Mouse (Mus musculus) monocyte, adult 2 months (primary cell): ENCODE results near the gene Ccdc151.

Source experiments
- DNase-seq, 2 experiments: peaks; one replicate each; pipeline ENCODE4 v3.0.0; 2022; ENCODE audit warnings: low spot score in 2 of 2, low read depth in 1 of 2

The Ccdc151 gene

DNA sequence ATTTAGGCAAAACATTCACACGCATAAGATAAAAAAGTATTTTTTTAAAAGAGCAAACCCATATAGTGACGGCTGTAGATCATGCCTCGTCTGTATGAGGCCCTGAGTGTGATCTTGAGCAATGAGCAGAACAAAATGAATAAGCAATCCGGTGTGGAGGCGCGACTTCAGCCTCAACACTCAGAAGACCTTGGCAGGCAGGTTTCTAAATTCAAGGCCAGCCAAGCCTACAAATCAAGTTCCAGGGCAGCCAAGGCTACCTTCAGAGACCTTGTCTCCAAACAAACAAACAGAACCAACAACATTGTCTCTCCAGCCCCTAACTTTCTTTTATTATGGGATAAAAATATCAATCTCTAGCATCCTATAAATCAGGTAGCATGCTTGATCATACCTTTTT lies 2.1 kb downstream of the Ccdc151 start:
- DNase-seq = no peak

- no peak for DNase-seq
These were observed 6.1 kb downstream of the Ccdc151 start for GRCm38 (mm10) chr9:21996178-21996867.

- DNase-seq = no peak
These were observed 10.2 kb downstream of the Ccdc151 start for GRCm38 (mm10) chr9:21992227-21992626.

GRCm38 (mm10) chr9:21989230-21990110 lies 13.0 kb downstream of the Ccdc151 start, which contains the start of gene Rgl3:
Rgl3 (minus strand) TSS chr9:21989446.
- DNase-seq = no peak

GRCm38 (mm10) chr9:21988421-21989101 lies 13.9 kb downstream of the Ccdc151 start:
- no peak for DNase-seq

DNA sequence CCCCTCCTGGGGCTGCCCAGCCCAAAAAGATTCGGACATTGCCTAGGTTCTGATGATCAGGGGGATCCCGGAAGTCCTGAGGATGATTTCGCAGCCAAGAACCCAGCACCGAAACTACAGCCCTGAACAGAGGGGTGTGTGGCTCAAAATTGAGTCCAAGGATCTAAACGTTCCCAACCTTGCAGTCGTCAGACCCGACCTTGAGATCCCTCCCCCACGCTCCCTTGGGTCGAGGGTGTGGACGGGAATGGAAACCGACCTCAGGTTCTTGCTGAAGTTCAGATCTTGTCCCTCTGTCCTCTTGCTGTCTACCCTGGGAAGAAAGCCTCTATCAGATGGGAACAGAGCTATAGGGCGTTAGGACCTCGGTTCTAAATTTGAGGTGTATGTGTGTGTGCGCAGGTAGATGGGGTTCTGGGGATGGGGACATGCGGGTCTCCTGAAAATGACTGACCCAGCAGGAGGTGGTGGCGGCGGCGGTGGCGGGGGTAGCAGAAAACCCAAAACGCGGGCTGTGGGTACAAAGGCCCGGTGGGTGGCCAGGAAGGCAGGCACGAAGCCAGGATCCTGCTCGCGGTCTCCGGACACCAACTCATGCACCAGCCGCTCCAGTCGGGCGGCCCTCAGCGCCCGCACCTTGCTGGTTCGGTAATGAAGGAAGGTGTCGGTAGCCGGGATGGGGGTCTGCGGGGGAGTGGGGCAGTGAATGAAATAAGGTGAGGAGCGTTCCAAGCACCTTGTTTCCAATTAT lies 14.7 kb downstream of the Ccdc151 start:
- DNase-seq = no peak

DNA sequence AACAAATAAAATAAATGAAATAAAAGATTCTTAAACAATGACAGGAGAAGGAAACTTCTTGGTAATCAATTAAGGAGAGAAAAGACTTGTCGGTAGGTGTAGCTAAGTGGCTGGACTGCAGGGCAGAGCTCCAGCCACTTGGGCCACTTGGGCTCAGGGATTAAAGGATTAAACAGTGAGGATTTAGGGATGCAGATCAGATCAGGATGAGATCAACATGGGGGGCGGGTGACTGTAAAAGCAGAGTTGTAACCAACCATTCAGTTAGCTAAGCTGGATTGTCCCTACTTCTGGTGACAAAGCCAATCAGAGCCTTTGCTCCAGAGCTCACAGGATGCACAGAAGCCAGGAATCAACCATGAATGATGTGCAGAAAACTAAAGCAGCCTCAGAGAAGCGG lies 18.5 kb downstream of the Ccdc151 start:
- DNase-seq = no peak

DNA sequence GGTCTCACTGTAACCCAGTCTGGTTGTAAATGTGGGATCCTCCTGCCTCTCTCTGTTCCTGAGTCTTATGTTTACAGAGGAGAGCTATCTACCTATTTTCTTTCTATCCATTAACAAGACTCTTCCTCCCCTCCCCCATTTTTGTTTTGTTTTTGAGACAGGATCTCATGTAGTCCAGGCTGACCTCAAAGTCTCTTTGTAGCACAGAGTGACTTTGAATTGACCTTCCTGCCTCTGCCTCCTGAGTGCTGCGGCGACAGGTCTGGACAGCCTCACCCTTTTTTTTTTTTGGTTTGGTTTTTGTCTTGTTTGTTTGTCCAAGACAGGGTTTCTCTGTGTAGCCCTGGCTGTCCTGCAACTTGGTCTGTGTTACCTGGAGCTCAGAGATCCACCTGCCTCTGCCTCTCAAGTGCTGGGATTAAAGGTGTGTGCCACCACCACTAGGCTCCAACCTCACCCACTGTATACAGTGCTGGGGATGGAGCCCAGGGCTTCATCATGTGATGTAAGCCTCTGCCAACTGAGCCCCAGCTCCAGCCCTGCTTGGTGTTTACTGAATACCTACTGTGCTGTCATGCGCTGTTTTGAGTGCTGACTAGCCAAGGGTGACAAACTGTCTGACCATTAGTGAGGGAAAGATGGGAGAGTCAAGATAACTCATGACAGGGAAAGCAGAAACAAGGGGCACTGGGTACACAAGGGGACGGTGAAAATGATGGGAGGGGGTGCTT lies 23.9 kb downstream of the Ccdc151 start:
- DNase-seq = no peak

- no peak for DNase-seq
These were observed 24.5 kb downstream of the Ccdc151 start for GRCm38 (mm10) chr9:21977972-21978371.

DNA sequence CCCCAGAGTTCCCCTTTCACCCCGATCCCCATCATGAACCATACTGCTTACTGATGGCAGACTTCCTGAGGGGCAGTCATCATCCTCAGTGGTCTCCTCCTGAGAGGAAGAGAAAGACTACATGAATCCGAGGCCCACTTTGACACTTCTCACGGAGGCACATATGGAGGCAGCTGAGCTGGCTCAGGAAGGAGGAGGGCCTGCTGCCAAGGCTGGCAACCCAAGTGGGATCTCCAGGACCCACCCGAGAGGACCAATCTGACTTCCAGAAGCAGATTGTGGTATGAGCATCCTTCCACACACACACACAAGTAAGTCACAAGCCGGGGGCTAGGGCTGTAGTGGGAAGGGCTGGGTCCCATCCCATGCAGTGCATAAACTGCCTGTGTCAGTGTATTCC lies 25.1 kb downstream of the Ccdc151 start:
- no peak for DNase-seq

- no peak for DNase-seq
These were observed 25.7 kb downstream of the Ccdc151 start for GRCm38 (mm10) chr9:21976626-21977175.

- no peak for DNase-seq
These were observed 33.1 kb downstream of the Ccdc151 start for GRCm38 (mm10) chr9:21969304-21969703.

GRCm38 (mm10) chr9:21968883-21969282 lies 33.6 kb downstream of the Ccdc151 start:
- no peak for DNase-seq

GRCm38 (mm10) chr9:21963417-21963816 lies 39.0 kb downstream of the Ccdc151 start, which contains the start of gene Epor:
Epor (minus strand) TSS chr9:21963506.
- DNase-seq = no peak

DNA sequence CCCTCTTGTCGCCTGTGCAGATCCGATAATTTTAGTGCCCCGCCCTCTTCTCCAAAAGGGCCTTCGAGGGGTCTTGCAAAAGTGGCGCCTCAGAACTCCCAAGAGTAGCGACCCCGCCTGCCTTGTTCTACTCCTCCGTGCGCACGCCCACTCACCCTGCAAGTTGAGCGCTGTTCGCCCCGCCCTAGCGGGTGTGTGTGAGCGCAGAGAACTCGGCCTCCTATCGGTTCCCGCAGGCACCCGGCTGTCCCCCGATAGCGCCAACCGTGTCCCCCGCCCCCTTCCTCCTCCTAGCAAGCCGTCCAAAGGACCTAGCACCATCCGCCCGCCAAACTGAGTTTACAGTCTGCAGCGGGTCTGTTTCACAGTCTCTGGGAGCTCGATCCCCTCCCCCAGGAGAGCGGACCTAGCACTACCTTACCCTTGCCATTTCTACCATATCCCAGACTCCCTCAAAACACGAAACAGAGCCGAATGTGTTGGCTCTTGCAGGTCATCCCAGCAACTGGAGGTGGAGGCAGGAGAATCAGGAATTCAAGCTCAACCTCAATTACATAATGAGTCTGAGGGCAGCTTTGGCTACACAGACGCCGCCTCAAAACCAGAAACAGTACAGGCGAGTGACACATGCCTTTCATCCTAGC lies 39.9 kb downstream of the Ccdc151 start:
- DNase-seq = no peak

GRCm38 (mm10) chr9:21962010-21962409 lies 40.4 kb downstream of the Ccdc151 start:
- no peak for DNase-seq

DNA sequence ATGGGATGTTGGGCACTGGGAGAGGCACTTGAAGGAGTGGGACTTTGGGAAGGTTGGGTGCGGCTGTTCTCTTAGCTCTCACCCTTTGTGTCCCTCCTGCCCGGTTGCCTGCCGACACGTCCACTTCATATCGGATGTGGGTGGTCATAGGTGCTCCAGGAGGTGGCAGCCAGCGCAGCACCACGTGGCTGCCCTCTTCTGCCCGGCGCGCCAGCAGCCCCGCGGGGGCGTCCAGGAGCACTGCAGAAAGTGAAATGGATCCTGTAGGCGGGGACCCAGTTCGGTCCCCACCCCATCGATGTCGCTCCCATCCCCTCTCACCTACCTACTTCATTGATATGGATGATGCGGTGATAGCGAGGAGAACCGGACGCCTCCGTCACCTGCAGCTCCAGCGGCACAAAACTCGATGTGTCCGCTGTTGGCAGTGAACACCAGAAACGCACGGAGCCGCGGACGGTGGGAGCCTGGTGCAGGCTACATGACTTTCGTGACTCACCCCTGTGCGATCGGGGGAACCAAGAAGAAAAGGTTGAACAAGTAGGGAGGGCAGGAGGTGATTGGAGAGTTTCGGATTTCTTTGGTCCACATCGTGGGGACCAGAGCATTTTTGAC lies 41.0 kb downstream of the Ccdc151 start:
- no peak for DNase-seq

DNA sequence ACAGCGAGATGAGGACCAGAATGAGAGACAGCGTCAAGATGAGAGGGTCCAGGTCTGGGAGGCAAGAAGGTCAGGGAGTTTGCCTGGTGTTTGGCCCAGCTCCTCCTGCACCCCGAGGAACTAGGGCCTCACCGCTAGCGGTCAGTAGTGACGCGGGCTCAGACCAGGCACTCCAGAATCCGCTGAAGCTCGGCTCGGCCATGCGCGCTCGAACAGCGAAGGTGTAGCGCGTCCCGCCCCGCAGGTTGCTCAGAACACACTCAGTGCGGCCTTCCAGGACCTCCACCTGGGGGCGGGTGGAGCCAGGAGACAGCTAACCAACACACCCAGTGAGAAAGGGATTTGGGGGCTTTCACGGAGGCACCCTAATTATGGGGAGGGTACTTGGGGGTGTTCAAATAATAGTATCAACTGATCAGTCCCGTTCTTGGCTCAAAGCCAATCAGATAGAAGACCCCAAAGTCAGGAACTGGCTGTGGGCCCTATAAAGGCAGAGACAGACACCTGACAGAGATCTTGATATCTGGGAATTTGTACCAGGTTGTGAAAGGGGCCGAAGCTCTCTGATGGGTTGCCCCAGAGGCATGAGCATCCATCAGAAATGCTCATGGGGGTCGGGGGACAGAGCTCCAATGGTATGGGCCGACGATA lies 41.8 kb downstream of the Ccdc151 start:
- no peak for DNase-seq

DNA sequence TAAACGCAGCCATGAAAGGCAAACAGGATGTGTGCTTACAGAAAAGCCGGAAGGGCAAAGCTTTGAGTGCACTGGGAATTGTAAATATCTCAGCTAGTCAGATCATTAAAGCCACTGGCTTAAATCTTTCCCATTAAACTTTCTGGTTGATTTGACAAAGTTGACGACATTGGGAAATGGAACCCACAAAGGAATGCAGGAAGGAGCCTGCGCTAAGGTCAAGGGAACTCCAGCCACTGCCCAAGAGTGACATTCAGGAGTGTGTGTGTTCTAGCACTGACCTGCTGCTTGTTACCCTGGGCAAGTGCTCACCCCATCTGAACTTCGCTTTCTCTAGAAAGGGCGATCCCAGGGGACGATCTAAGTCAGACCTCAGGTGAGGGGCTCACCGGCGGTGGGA lies 42.3 kb downstream of the Ccdc151 start:
- DNase-seq = no peak
